Mouse (Mus musculus): ENCODE measurements around the gene Gm42420. TPM values are rescaled to one million over a fixed set of nuclear protein-coding genes. Genes with fewer than 3 reads are reported as not detected.

Gene Gm42420
- total RNA-seq, 2 experiments from 2014 or later: 1.0 to 1.3 TPM

DNA sequence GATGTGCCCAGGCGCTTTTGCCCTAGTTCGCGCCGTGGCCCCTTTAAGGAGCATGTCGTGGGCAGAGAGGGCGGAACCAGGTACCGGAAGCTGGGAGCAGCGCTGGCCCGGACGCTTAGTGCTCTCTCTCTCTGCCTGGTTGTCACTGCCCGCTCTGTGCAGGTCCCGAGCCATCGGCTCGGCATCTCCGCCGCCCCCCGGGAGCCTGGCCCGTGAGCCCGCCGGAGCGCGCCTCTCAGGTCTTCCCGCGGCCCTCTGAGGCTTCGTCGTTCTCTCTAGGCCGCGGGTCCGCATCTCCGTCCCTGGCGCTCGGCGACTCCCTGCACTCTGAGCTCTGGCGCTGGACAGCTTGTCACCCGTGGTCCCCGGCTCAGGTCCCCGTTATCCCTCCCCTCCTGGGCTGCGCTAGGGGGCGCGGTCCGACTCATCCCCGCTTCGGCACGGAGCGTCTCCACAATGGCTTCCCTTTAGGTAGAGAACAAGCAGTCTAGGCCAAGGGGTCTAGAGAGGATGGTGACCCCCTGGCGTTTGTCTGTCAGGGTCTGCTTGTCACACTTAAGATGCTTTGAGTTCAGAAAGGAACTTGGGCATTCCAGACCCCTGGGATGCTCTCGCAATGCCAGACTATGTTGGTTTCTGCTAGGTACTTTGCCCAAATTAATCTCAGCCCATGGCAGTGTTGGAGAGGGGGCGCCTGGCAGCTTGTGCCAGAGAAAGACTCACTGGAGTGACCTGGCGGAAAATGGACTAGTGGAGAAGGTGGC, 11.6 kb upstream of the Gm42420 start, which contains the start of gene Adck2:
TSS of gene Adck2 (plus strand) at position 83 of the 764 bp plus-strand sequence.
- peak; percentile 90 for DNase-seq

DNA sequence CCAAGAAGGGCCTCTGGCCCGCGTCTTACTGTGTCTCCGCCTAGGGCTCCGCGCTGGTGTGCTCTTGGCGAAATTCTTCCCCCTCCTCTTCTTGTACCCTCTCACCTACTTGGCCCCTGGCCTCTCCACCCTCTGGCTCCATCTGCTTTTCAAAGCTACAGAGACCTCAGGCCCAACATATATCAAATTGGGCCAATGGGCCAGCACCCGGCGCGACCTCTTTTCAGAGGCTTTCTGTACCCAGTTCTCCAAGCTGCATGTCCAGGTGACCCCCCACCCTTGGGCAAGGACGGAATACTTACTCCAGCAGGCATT, 11.0 kb upstream of the Gm42420 start:
- DNase-seq: peak; percentile 72

DNA sequence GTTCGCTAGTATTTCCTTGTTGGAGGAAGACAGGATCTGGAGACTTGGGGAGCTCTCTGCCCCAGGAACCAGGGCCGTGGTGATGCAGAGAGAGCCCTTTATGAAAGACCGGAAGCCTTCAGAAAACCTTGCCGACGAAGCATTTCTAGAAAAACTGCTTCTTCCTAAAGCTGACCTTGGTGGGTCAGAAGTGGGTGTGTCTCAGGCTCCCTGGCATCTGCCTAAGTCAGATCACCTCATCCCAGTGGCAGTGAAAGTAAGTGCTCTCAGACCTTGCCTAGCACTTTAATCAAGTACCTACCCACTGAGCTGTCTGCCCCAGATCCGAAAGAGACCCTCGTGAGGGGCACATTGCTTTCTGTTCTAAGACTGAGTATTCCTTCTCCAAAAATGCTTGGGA, 10.6 kb upstream of the Gm42420 start:
- DNase-seq: no peak

DNA sequence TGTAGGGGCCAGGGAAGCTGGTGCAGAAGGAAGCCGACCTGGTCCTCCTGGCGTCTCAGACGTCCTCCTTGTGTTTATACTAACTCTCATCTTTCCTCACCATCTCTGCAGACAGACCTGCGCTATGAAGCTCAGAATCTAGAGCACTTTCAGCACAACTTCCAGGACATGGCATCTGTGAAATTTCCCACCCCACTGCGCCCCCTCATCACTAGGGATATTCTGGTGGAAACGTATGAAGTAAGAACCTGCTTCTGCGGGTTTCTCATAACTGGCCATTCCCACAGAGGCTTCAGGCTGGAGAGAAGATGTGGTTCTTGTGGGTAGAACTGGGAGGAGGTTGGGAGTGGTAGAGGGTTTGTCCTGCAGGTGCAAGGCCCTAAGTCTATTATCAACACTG, 6.0 kb upstream of the Gm42420 start:
- no peak for DNase-seq

DNA sequence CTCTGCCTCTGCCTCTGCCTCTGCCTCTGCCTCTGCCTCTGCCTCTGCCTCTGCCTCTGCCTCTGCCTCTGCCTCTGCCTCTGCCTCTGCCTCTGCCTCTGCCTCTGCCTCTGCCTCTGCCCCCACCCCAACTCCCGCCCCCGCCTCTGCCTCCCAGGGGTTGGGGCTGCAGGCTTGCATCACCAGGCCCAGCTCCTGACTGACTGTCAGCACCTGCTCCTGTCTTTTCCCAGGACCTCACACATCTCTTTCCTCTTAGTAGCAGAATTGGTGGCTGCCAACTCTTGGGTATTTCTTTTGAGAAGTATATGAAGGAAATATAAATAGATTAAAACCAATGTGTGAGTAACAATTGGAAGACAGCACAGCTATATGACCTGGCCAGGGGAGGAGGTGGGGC, 5.0 kb upstream of the Gm42420 start:
- DNase-seq: no peak

DNA sequence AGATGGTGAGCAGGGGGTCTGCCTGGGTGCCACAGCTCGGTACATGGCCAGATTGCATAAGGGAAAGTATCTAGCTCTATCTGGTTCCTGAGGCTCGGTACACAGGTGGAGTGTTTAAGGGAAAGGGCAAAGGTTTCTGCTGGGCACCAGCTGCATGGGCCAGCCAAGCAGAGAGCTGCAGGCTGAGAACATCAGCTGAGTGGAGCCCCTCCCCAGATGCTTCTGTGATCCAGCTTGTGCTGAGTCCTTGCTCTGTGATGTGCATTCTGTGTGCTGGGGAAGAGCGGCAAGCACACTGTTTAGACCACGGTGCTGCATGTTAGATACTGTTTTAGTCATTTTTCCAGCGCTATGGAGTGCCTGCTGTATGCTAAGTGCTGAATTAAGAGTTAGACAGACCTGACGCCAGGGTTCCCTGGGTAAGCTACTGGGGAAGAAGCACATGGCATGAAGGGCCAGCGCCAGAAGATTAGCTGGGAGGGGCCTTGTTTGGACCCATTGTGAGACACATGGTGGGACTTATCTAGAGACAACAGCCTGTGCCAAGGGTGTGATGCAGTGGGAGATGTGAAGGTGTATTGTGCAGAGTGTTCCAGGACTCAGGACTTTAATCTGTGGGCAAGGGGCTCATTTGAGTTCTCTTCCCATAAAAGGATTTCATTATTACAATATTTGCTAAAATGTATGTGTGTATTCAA, 4.3 kb upstream of the Gm42420 start:
- no peak for DNase-seq

DNA sequence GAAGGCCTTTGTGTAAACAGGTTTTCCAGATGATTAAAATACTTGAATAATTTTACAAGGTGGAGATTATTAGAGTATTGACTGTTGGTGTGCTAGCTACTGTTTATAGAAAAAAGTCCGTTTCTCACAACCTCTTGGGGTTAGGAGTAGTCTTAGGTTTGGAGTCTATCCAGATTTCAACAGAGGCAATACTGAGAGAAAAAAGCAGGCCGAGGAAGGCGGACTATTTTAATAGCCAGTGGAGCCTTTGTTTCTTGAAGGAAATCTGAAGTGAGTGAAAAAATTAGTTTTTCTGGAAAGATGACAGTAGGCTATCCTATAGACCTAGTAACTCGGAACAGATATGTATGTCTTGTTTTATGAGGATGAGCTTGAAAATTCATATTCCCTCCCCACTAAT, 5.9 kb downstream of the Gm42420 start:
- DNase-seq: no peak

DNA sequence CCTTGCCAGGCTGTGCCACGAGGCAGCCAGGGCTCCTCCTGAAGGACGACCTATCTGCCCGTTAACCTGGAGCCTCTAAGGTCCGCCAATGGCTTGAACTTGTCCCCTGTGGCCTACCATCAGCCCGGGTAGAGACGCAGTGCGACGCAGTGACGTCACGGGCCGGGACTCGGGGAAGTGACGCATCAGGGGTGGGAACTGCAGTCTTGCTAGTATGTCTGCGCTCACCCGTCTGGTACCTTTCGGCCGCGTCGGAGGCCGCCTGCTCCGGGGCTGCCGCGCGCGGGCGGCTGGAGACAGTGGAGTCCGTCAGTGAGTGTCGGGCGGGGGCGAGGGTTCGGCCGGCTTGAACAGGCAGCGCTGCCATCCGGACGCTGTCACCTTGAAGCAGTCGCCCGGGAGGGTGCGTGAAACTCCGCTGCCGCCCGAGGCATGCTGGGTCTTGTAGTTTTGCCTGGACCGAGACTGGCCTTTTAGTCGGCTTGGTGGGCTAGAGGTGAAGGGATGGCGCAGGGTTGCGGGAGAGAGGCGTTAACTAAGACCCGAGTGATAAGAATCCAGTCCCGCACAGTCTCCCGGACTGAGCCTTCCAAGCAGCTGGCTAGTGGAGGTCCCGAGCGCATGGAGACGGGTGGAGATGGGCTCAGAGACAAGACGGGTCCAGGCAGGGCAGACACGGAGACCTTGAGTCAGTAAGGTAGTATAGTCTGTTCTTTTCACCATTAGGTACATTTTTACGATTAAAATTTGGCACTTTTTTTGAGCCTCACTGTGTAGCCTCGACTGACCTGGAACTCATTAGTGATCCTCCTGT, 7.1 kb downstream of the Gm42420 start, which contains the start of gene Ndufb2:
TSS of gene Ndufb2 (plus strand) at position 174 of the 814 bp plus-strand sequence.
- DNase-seq: peak; percentile 96

DNA sequence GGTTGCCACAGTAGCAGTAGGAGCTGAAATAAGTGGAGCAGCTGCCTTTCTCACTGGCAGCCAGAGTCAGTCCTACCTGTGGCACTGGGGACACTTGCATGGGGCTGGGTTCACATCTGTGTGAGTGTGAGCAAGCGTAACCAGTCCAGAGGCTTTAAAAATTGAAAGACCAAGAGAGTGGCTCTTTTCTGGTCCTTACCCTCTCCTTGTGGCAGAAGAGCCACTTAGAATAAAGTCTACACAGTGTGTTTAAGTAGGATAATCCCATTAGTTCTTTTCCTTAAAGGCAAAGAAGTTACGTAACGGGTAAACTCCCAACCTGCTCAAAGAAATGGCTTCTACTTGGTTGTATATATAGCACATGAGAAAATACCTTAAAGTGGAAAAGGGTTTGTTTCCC, 15.3 kb downstream of the Gm42420 start:
- no peak for DNase-seq

DNA sequence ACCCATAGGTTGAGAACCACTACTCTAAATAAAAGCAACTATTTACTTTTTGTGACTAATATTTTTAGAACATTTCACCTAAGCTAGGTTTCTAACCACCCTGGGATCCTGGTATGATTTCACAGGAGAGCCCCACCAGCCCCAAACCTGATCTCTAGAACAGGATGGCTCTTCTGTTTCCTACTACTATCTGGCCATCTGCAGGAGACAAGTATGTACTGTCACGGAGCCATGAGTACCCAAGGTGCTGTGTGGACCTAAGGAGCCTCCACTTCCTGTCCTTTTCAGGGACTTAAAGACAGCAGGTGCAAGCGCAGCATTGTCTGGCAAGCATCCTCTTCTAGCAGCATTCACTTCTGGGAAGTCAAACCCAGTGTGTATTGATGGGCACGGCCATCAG, 16.3 kb downstream of the Gm42420 start:
- DNase-seq: no peak

DNA sequence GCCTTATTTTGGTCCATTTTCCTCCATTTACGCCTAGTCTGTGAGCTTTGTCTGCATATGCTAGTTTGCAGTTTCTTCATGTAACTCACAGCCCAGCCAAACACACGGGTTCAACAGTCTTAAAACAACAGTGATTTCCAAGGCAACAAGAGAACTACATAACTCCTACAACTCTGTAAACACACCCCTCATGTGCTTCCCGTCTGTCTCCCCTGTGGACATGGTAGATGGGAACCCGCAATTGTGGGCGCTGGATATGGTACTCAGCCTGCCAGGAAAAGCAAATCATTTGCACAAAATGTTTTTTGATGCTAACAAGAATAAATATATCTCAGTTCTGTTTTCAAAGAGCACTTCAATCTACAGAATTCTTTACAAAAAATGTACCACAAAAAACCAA, 19.0 kb downstream of the Gm42420 start:
- no peak for DNase-seq

DNA sequence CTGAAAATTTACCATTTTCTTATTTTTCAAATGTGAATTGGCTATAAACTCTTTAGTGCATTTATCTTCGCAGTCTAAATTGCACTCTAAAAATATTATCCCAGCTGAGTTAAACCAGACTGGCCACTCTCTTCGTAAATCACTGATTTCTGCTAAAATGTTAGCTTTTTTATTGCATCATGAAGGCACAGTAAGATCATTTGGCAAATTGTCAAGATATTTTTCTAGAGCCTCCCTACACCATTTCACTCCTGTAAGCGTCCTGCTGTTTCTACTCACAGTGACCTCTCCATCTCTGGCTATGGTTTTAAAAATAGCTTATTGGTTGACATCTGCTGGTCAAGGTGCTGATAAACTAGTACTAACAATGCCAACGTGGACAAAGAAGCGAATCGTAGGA, 20.5 kb downstream of the Gm42420 start:
- no peak for DNase-seq

DNA sequence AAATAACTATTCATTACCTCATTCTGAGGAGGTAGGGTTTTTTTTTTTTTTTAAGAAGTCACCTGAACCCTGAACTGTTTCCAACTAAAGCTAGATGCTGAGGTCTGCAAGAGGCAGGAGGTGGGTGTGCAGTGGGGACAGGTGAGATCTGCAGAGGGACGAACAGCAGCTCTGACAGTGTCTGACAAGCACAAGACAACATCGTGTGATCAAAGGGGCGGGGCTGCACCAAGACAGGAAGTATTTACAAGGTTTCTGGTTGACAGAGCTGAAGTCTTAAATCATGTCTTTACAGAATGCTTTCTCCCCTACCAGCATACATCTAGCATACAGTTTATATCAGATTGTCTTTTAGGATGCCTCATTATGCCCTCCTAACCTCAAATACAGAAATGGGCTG, 21.3 kb downstream of the Gm42420 start:
- DNase-seq: no peak

DNA sequence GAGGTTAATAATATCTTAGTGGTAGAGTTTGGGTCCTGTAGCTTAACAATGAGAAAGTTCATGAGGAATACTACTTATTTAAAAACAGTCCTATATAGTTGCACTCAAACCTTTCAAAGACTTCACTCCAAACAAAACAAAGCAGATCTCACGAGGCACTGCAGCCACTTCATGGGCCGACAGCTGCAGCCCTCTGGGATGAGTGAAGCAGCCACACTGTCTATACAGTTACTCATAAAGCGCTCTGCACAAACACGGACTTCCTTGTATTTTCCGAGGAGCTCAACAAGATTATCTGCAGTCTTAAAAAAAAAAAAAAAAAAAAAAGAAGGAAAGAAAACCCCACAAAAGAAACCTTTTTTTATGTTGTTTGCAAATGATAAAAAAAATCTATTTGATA, 21.8 kb downstream of the Gm42420 start:
- no peak for DNase-seq

DNA sequence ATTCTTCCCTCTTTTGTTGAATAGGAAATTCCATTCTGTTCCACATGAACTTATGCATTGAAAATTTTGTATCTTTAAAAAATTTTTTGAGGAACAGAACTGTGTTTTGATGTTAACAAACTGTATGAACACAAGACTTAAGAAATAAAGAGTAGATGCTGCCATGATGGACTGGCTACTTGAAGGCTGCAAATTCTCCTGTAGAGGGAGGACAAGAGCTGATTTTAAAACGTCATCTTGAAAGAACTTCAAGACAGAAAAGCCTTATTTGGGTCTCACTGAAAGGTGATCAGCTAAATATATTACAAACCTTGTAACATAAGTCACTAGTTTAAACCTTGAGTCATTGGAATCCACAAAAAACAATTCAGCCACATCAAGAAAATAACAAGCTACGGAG, 24.7 kb downstream of the Gm42420 start:
- DNase-seq: no peak

DNA sequence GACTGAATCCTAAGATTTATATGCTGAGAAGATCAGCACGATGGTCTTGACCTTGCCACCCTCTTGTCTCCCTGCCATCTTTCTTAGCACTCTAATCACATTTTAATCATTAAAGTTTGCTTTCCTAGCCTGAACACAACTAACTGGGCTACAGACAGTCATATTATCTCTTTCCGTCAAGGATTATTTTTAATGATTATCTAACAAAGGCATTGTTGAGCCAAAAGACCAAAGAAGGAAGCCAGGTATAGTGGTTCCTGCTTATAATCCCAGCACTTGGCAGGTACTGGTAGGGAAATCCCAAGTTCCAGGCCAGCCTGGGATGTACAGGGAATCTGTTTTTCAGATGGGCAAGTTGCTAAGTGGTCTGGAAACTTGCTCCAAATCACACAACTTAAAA, 25.7 kb downstream of the Gm42420 start:
- DNase-seq: no peak

Other genes starting within 250 kb of the Gm42420 start
- gene Slc37a3, start 208.1 kb upstream of the Gm42420 start, total RNA-seq (2021): 10 to 100 TPM; 35.4 to 38.9 TPM
- gene Rab19, start 204.6 kb upstream of the Gm42420 start, total RNA-seq (2021): 1 to 10 TPM; 1.4 to 1.5 TPM
- gene Mkrn1, start 165.3 kb upstream of the Gm42420 start, total RNA-seq (2021): 10 to 100 TPM; 70.7 to 71.5 TPM
- 10 to 100 TPM; 14.3 to 16.0 TPM for gene Dennd2a, start 27.9 kb upstream of the Gm42420 start, total RNA-seq (2021)
- 10 to 100 TPM; 22.2 to 35.0 TPM for gene Adck2, start 11.9 kb upstream of the Gm42420 start, total RNA-seq (2021)
- 100 to 1,000 TPM; 335 to 373 TPM for gene Ndufb2, start 6.8 kb downstream of the Gm42420 start, total RNA-seq (2021)
- 10 to 100 TPM; 25.6 to 29.5 TPM for gene Braf, start 139.7 kb downstream of the Gm42420 start, total RNA-seq (2021)
- 10 to 100 TPM; 79.1 to 90.4 TPM for gene Mrps33, start 225.2 kb downstream of the Gm42420 start, total RNA-seq (2021)